In genomic region chr10:40758171-40759010, GRCm38 (mm10) we compare ENCODE assay signal across 11 mouse cellular contexts.
DNase-seq lines count a peak whose midpoint lies in the region; ATAC-seq and TF ChIP-seq lines count a peak whose summit lies in the region.
"Had no signal": no experiment of that assay in that cellular context is flagged by ENCODE, and none has a peak within 500 bp of the region (broad histone marks: within the 10 kb centered on the region; RNA-seq: fewer than 3 reads in every experiment).

No protein-coding gene starts in this region.

- intact Hi-C loops in heart, postnatal 25 days (cut with DNase I): no loop called here

- no peak for TF ChIP-seq POLR2A in cerebellum, adult 2 months (IDR thresholded peaks at IDR 0.05; ENCODE audit: borderline replicate concordance, insufficient read depth, low read length)

- TF ChIP-seq CTCF in cerebellum, adult 2 months (IDR thresholded peaks at IDR 0.05; ENCODE audit: borderline replicate concordance, insufficient read depth, low read depth, low read length): no peak

- no peak overlapping the region for H3K4me3 ChIP-seq in cerebellum, adult 2 months (replicated peaks; ENCODE audit: insufficient read depth, low read depth, low read length)
- H3K4me3 ChIP-seq: neural tube, embryonic 13.5 days had no signal

- ATAC-seq in erythroblast, adult 5-6 weeks (replicated peaks; ENCODE audit: low FRiP score, poor library complexity, severe bottlenecking): no peak

- no peak overlapping the region for H3K27ac ChIP-seq in cerebellum, adult 2 months (ENCODE audit: insufficient read depth, low read length)
- H3K27ac ChIP-seq: neural tube, embryonic 13.5 days had no signal

- DNase-seq in adrenal gland, postnatal 14 days: peak; percentile 26
- DNase-seq in adrenal gland, postnatal 25 days: no peak
- DNase-seq in MEL-GATA-1-ER (ENCODE audit: extremely low read depth, low read depth): peak; percentile 56
- DNase-seq in gastrocnemius, postnatal 25 days: peak; percentile 14
- peak; percentile 15 for DNase-seq in heart, postnatal 25 days (ENCODE audit: low spot score)
- DNase-seq in cerebellum, adult 2 months: no peak
- no peak for DNase-seq in cerebellum, postnatal 4 days (ENCODE audit: low spot score in 2 of 2)
- DNase-seq: cerebellum, adult 8-10 months; kidney, adult 9 months had no signal

- no peaks in the 10 kb centered on the region for H3K27me3 ChIP-seq in cerebellum, adult 2 months (ENCODE audit: control insufficient read depth, insufficient read depth, low read length)
- H3K27me3 ChIP-seq: neural tube, embryonic 13.5 days had no signal

- 69% methylated on average over 11 of the region's 11 CpGs for WGBS in cerebellum, adult 2 months

- H3K4me1 ChIP-seq in cerebellum, adult 2 months (ENCODE audit: control insufficient read depth, insufficient read depth, low read length): no peaks in the 10 kb centered on the region

Comparison
In these comparisons a context has a peak if more than half of its experiments do, and no peak if none do; other contexts are left out.
1. DNase-seq: peak in adrenal gland, postnatal 14 days (single experiment), MEL-GATA-1-ER (single experiment), gastrocnemius, postnatal 25 days (single experiment) and heart, postnatal 25 days (single experiment); none in adrenal gland, postnatal 25 days (single experiment), cerebellum, adult 2 months (0 of 2) and cerebellum, postnatal 4 days (0 of 2).